Mouse (Mus musculus) left cerebral cortex, adult 2 months (tissue): ENCODE data around the gene Adk. TPM values are rescaled to one million over a fixed set of nuclear protein-coding genes. Genes with fewer than 3 reads are reported as not detected.

Experiments used
- DNase-seq, 2 experiments: peaks; one replicate each; pipeline ENCODE4 v3.0.0; 2021 to 2022; ENCODE audit warnings: low spot score in 2 of 2, mixed read lengths in 1 of 2; ENCODE audit errors: extremely low spot score in 1 of 2
- H3K27ac ChIP-seq: fragments of 200-600 bp; 2 replicates; pipeline ENCODE4 v1.8.1; 2022
- H3K4me3 ChIP-seq: fragments of 200-600 bp; 2 replicates; pipeline ENCODE4 v1.8.1; 2022
- CTCF ChIP-seq: fragments of 200-600 bp; IDR thresholded peaks from 2 replicates; pipeline ENCODE4 v1.8.1; 2022; ENCODE audit warnings: antibody characterized with exemption, mild to moderate bottlenecking, moderate library complexity
- intact Hi-C: fragments of 180-260 bp; cut with DNase I; formaldehyde crosslinking; loops from one replicate; pipeline ENCODE4 v1.15.1; 2025
- total RNA-seq, 2 experiments: library from RNA; stranded (reverse); gene quantifications; 2 replicates each; pipeline ENCODE4 v1.2.3; 2021

The Adk gene
- total RNA-seq, 2 experiments from 2014 or later: 59.5 to 69.6 TPM

DNA sequence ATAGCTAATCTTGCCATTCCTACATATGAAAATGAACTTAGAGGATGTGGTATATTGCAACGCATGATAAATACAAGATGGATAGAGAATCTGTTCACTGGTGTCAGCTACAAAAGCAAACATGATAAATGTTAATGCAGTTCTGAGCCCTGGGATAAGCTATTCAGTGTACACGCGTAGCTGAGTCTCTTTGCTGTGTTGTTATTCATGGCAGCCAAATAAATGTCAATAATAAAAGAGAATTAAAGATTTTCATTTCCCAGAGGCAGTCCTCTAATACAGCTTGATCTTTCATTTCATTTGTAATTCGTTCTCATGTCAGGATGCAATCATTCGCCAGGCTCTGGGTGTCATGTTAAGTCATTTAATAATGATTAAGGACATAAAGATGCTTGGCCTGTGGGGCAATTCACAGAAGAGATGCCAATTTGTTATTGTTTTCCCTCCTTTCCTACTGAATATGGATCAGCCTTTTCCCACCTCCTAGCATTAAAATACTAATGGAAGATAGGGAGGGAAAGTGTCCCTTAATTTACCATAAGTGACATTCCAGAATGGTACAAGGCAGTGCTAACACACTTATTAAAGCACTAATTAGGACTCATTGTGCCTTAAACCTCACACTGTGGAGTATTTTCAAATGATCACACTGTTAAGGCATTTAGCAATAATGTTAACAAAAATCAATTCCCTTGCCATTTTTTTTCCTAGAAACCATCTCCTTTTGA lies 331.5 kb downstream of the Adk start:
- no peak for TF ChIP-seq CTCF
- Histone ChIP-seq H3K27ac (no peak overlapping the region), H3K4me3 (no peak overlapping the region)
- no peak for DNase-seq
- intact Hi-C loops: no loop called here

DNA sequence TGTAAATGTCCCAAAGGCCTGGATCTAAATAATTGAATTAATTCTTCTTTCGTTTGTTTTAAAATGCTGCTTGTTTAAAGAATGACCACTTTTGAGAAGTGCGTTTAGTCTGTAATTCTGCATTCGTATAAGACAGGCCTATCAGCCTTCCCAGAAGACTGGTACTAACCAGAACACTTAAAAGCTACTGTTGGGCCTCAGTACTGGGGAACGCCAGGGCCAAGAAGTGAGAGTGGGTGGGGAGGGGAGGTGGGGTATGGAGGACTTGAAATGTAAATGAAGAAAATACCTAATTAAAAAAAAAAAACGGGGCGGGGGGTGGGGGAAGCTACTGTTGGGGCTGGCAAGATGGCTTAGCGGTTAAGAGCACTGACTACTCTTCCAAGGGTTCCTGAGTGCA lies 347.1 kb downstream of the Adk start:
- TF ChIP-seq CTCF: no peak
- Histone ChIP-seq H3K27ac (no peak overlapping the region), H3K4me3 (no peak overlapping the region)
- intact Hi-C loops: no loop called here
- DNase-seq: no peak

DNA sequence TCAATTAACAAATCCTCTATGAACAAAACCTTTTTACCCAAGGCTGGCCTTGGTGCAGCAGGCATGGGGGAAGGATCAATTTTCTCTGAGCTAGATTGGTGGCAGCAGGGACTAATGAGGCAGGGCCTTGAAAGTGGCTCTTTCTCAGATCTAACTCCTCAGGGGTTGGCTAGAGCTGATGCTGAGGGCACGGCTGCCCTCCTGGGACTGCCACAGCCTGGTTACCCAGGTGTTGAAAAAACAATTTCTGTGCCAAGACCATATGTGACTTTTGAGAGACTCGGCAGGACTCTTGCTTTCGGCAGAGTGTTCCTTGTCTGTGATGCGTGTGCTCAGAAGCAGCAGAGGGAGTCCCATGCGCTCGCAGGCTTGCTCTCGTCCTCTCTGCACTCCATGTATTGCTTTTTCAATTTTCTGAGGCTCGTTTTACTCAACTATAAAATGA lies 349.8 kb downstream of the Adk start:
- no peak for DNase-seq
- no peak for TF ChIP-seq CTCF
- intact Hi-C loops: no loop called here
- Histone ChIP-seq H3K4me3 (no peak overlapping the region), H3K27ac (peak overlapping the region; percentile 16; the same call in 1 of the 2 replicates)

DNA sequence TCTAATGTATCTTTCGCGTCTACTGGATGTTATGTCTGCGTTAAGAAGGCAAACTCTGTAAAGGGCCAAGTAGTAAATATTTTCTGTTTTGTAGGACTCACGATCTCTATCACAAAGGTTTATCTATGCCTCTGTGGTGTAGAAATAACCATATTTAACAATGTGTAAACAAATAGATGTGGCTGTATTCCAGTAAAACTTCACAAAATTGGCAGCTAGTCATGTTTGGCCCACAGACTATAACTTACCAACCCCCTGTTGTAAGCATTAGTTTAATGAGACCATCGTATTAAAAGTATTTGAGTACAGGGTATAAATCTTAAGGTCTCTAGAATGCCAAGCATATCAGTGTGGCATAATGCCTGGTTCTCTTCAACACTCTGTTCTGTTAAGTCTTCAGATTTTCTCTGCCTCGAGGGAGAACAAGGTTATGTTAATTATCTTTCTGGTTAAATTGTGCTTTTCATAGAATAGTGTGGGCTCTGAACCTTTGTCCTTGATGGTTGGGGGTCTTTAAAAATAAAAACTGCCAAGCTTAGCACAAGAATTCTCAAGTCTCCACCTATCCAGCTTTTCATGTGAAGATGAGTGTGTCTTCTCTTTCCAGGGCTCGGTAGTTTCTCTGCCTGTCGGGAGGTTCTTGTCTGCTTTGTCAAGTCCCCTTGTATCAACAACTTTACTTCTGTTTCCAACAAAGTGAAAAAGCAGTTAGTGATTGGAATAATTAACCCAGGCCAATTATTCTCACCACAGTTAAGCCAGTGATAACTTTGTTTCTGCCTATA lies 350.4 kb downstream of the Adk start:
- no peak for TF ChIP-seq CTCF
- peak overlapping the region; percentile 16; the same call in 1 of the 2 replicates for H3K27ac ChIP-seq
- intact Hi-C loops: no loop called here
- no peak for DNase-seq
- no peak overlapping the region for H3K4me3 ChIP-seq

DNA sequence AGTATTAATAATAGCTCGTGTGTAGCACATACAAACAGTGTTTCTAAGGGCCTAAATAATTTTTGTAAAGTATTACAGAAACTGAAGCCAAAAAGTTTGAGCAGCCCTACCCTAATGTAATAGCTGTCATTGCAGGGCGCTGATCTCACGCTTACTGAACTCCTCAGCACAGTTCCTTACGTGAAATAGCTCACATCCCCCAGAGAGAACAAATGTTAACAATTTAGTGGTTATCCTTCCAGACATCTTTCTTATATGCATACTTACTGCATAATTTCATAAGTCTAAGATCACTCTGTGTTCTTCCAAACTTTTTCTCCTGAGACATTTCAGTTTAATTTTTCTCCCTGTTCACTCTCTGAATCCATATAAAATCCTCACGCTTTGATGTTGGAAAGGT lies 354.6 kb downstream of the Adk start:
- no peak for DNase-seq
- no peak for TF ChIP-seq CTCF
- Histone ChIP-seq H3K4me3 (no peak overlapping the region), H3K27ac (no peak overlapping the region)
- intact Hi-C loops: no loop called here

DNA sequence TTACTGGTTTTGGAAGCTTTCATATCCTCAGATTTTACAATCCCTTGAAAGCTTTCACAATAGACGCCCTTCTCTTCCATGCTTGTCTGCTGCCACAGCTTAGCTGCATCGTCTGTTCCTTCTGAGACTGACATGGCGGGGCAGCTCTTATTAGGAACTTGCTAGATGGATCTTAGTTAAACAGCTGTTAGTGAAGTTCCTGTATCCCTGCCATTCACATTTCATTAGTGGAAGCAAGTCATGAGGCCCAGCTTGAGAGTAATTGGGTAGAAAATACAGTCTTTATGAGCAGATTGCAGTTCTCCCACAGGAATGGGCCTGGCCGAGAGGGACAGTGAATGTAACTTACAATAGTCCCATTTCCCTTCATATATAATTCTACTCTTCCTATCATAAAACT lies 356.5 kb downstream of the Adk start:
- Histone ChIP-seq H3K4me3 (no peak overlapping the region), H3K27ac (no peak overlapping the region)
- intact Hi-C loops: no loop called here
- no peak for DNase-seq
- TF ChIP-seq CTCF: no peak

DNA sequence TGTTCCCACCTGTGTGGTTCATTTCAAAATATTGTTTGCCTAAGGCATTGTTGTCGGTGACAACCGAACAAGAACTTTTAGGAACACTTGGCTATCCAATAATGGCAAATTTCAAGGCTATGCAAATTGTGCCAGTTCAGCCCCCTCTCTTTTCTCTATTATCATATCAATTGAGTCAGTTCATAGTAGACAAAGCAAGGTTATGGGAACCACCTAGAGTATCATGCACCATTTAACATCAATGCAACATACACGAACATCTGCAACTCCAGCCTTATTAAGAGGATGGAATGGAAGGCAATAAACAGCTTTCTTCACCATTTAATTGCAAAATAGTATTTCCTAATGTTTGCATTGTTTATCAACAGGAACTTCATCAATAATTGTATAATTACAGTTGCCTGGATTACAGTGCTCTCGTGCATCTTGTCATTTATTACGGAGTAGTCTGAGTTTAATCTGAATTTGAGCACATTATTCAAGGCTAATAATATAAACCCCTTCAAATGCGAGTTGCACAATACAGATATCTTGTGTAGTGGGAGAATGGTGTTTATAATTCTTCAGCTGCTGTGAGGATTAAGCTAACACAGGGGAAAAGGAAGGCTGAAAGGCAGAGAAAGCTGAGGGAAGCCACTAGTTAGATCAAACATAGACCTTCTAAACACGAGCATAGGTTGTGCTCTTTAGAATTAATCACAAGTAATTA lies 358.5 kb downstream of the Adk start:
- intact Hi-C loops: no loop called here
- DNase-seq: no peak
- Histone ChIP-seq H3K4me3 (no peak overlapping the region), H3K27ac (no peak overlapping the region)
- TF ChIP-seq CTCF: no peak

DNA sequence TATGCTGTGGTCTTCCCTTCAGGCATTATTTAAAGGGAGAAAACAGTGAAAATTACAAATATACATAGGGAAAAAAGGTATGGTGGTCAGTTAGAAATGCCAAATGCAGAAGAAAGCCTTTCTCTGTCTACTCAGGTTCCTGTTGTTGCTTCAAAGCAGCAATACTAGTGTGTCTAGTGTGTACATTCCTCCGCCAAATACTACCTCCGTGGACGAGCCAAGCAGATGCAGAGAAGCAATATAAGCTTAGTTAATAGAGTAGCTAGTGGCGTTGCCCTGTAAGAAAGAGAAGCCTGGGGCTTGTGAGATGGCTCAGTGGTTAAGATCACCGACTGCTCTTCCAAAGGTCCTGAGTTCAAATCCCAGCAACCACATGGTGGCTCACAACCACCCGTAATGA lies 359.1 kb downstream of the Adk start:
- TF ChIP-seq CTCF: no peak
- Histone ChIP-seq H3K27ac (no peak overlapping the region), H3K4me3 (no peak overlapping the region)
- DNase-seq: no peak
- intact Hi-C loops: no loop called here

DNA sequence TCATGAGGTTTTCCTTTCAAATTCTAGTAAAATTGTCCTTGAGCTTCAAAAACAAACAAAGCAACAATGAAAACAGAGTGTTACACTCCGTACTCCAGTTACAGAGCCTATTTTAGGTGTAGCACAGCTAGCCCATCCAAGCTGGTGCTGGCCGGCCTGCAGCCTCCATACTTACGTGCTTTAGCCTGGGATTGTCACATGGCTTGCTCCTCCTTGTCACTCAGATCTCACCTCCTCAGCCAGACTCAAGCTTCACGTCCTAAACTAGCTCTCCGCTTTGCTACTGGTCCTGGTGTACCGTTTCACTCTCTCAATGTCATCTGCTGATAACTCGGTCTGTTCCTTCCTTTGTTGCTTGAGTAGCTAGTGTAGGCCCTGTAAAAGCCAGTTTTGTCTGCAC lies 366.0 kb downstream of the Adk start:
- DNase-seq: no peak
- intact Hi-C loops: no loop called here
- H3K27ac ChIP-seq: no peak overlapping the region
- no peak overlapping the region for H3K4me3 ChIP-seq
- TF ChIP-seq CTCF: no peak

DNA sequence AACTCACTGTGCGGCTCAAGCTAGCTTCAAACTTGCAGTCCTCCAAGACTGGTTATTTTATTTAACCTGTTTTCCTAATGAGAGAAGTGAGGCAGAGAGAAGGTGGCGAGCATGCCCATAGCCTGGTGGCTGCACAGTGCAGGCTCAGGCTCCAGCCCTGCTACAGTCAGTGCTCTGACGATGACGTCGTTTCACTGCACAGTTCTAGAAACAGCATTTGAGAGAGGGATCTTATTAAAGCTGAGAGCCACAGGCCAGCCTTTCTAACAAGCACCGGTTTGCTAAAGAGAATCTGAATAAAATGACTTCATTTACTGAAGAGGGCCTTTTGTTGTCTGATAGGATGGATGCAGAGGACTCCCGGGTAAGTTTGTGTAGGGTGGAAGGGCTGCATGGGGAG lies 375.0 kb downstream of the Adk start:
- Histone ChIP-seq H3K4me3 (no peak overlapping the region), H3K27ac (no peak overlapping the region)
- no peak for DNase-seq
- no peak for TF ChIP-seq CTCF
- intact Hi-C loops: no loop called here

DNA sequence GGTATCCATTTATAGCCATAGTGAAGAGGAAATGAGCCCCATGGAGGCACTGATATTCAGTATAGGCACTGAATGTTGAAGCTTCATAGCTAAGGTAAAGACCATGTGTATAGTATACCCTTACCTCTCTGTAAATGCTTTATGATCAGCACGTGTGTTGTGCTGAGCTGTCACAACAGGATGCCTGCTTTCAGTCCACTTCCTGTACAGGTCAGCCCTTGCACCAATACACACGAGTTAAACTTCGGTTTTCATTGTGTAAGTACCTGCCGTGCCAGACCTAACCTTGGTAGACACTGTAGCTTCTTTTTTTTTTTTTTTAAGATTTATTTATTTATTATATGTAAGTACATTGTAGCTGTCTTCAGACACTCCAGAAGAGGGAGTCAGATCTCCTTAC lies 381.0 kb downstream of the Adk start:
- intact Hi-C loops: no loop called here
- no peak for TF ChIP-seq CTCF
- H3K4me3 ChIP-seq: no peak overlapping the region
- DNase-seq: no peak
- H3K27ac ChIP-seq: no peak overlapping the region

DNA sequence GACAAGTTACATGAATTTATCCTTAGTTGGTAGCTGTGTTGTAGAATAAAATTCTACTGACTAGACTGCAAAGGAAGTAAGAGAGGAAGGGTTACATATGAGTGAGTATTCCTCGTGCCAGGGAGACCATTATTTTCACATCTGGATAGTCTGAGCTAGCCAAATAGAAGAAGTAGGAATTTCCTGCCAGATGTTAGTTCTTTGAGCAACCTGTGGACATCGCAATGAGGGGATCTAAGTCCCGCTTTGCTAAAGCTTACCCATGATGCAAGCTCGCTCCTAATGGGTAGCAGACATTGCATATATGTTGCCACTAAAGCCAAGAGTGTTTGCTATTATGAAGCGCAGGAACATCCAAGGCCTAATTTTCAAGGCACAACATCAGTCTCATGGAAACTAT lies 381.6 kb downstream of the Adk start:
- no peak overlapping the region for H3K27ac ChIP-seq
- intact Hi-C loops: no loop called here
- no peak for DNase-seq
- no peak overlapping the region for H3K4me3 ChIP-seq
- TF ChIP-seq CTCF: no peak
